Mouse (Mus musculus) lung, embryonic 16.5 days (tissue): ENCODE data around the gene Gm28171. TPM values are rescaled to one million over a fixed set of nuclear protein-coding genes. Genes with fewer than 3 reads are reported as not detected.
"Not testable (repeated sequence)": the region's sequence is repeated elsewhere in the genome, so short reads cannot be mapped to it uniquely, and the experiment has no call there.

Experiments
- ATAC-seq: fragments of 200-750 bp; cut with Nextera tagmentation; 2 replicates; pipeline ENCODE4 v1.8.0; 2017; ENCODE audit warnings: low read depth, mild to moderate bottlenecking, moderate library complexity
- H3K27ac ChIP-seq: fragments of 300-500 bp; sonication (generic); 2 replicates; pipeline ENCODE4 v1.5.1; 2014; ENCODE audit warnings: mild to moderate bottlenecking, control low read depth, low read length
- H3K27me3 ChIP-seq: fragments of 300-500 bp; sonication (generic); 2 replicates; pipeline ENCODE4 v1.6.1; 2014; ENCODE audit warnings: low read depth, low read length, mixed read lengths; ENCODE audit not compliant: control insufficient read depth, insufficient read depth
- H3K36me3 ChIP-seq: fragments of 300-500 bp; sonication (generic); 2 replicates; pipeline ENCODE4 v1.6.1; 2014; ENCODE audit warnings: low read length; ENCODE audit not compliant: control insufficient read depth, insufficient read depth
- H3K4me1 ChIP-seq: fragments of 300-500 bp; sonication (generic); replicated peaks from 2 replicates; pipeline ENCODE4 v1.6.1; 2014; ENCODE audit warnings: low read length, mixed read lengths; ENCODE audit not compliant: control insufficient read depth, insufficient read depth
- H3K4me2 ChIP-seq: fragments of 300-500 bp; sonication (generic); 2 replicates; pipeline ENCODE4 v1.6.1; 2014; ENCODE audit warnings: low read depth, low read length, control low read depth
- H3K4me3 ChIP-seq: fragments of 300-500 bp; sonication (generic); 2 replicates; pipeline ENCODE4 v1.5.1; 2014; ENCODE audit warnings: mild to moderate bottlenecking, low read length, control low read depth
- H3K9ac ChIP-seq: fragments of 300-500 bp; sonication (generic); 2 replicates; pipeline ENCODE4 v1.6.1; 2014; ENCODE audit warnings: low read length, control low read depth
- H3K9me3 ChIP-seq: fragments of 300-500 bp; sonication (generic); 2 replicates; pipeline ENCODE4 v1.6.1; 2016; ENCODE audit warnings: low read length; ENCODE audit not compliant: control insufficient read depth
- WGBS: fragments of 180-500 bp; shearing (Covaris S2); extraction: QIAGEN DNeasy Blood & Tissue Kit; methylation state at CpG from one replicate; pipeline ENCODE4 v1.1.7; 2014; 5-methylcytosine and 5-hydroxymethylcytosine counted together
- polyA plus RNA-seq: library from polyadenylated mRNA; unstranded; fragments of >200 nt; fragmentation: Nextera tagmentation; extraction: Ambion mirVana; gene quantifications from 2 replicates; pipeline ENCODE4 v1.2.1, GENCODE M21; 2015

Gm28171 gene
- not detected in 2 replicates for polyA plus RNA-seq

- H3K4me1 ChIP-seq, H3K27ac ChIP-seq, H3K27me3 ChIP-seq, H3K9ac ChIP-seq, H3K4me2 ChIP-seq, ATAC-seq, H3K36me3 ChIP-seq, H3K9me3 ChIP-seq, H3K4me3 ChIP-seq: not testable (repeated sequence)
- WGBS = no CpG with 5 or more reads among the region's 1 CpGs
Observed at GRCm38 (mm10) chrY:5793095-5793494, at the start of gene Gm28171. Gene Gm28171, plus strand, starts transcription at chrY:5793395.

Other genes with a start within 250 kb of the Gm28171 start
- not detected in 2 replicates for gene Gm21854, start 136.4 kb upstream of the Gm28171 start, polyA plus RNA-seq
- gene Gm20914, start 67.4 kb upstream of the Gm28171 start, polyA plus RNA-seq = not detected in 2 replicates
- not detected in 2 replicates for gene Gm21778, start 149.1 kb downstream of the Gm28171 start, polyA plus RNA-seq